Mouse (Mus musculus) forebrain, embryonic 16.5 days (tissue): ENCODE results near the gene Kat14. TPM values are rescaled to one million over a fixed set of nuclear protein-coding genes. Genes with fewer than 3 reads are reported as not detected.

Experiments
- polyA plus RNA-seq: library from polyadenylated mRNA; unstranded; fragments of >200 nt; fragmentation: Nextera tagmentation; extraction: Ambion mirVana; gene quantifications from 2 replicates; pipeline ENCODE4 v1.2.1, GENCODE M21; 2015

Gene Kat14
- polyA plus RNA-seq, 1 experiment from 2014 or later, result 28.3 TPM

Other genes starting within 250 kb of the Kat14 start
- gene Mgme1, start 98.3 kb upstream of the Kat14 start, polyA plus RNA-seq, result 10.8 and 11.4 TPM in 2 replicates
- 55.2 and 64.3 TPM in 2 replicates for gene Snx5, start 98.1 kb upstream of the Kat14 start, polyA plus RNA-seq
- not detected in 2 replicates for gene Ovol2, start 36.8 kb upstream of the Kat14 start, polyA plus RNA-seq
- 2.6 and 3.1 TPM in 2 replicates for gene Pet117, start within 50 bp of the Kat14 start, polyA plus RNA-seq
- gene Dzank1, start 158.4 kb downstream of the Kat14 start, polyA plus RNA-seq, result 7.0 and 8.4 TPM in 2 replicates
- gene Polr3f, start 158.7 kb downstream of the Kat14 start, polyA plus RNA-seq, result 31.7 and 34.0 TPM in 2 replicates
- 59.1 and 65.9 TPM in 2 replicates for gene Rbbp9, start 181.9 kb downstream of the Kat14 start, polyA plus RNA-seq
- gene Sec23b, start 187.2 kb downstream of the Kat14 start, polyA plus RNA-seq, result 66.5 and 67.5 TPM in 2 replicates
- 50.9 and 53.7 TPM in 2 replicates for gene Smim26, start 225.1 kb downstream of the Kat14 start, polyA plus RNA-seq
- 70.5 and 80.4 TPM in 2 replicates for gene Dtd1, start 230.9 kb downstream of the Kat14 start, polyA plus RNA-seq